Mouse (Mus musculus) neural tube, embryonic 11.5 days (tissue): ENCODE measurements around the gene Nfam1. TPM values are rescaled to one million over a fixed set of nuclear protein-coding genes. Genes with fewer than 3 reads are reported as not detected.

Source experiments
- ATAC-seq: fragments of 200-750 bp; cut with Nextera tagmentation; 2 replicates; pipeline ENCODE4 v1.8.0; 2017; ENCODE audit warnings: moderate number of reproducible peaks, mild to moderate bottlenecking, moderate TSS enrichment, moderate library complexity; ENCODE audit not compliant: insufficient read depth, low FRiP score, low TSS enrichment
- DNase-seq: peaks from one replicate; pipeline ENCODE4 v3.0.0-alpha.2; 2015; ENCODE audit warnings: low spot score
- H3K27ac ChIP-seq: fragments of 300-500 bp; sonication (generic); 2 replicates; pipeline ENCODE4 v1.5.1; 2014; ENCODE audit warnings: low read depth, mild to moderate bottlenecking, low read length
- H3K27me3 ChIP-seq: fragments of 300-500 bp; sonication (generic); 2 replicates; pipeline ENCODE4 v1.6.1; 2014; ENCODE audit warnings: mild to moderate bottlenecking, low read length, mixed read lengths; ENCODE audit not compliant: control insufficient read depth, insufficient read depth
- H3K36me3 ChIP-seq: fragments of 300-500 bp; sonication (generic); 2 replicates; pipeline ENCODE4 v1.6.1; 2014; ENCODE audit warnings: mild to moderate bottlenecking, low read length, moderate library complexity, mixed read lengths; ENCODE audit not compliant: control insufficient read depth, insufficient read depth
- H3K4me1 ChIP-seq: fragments of 300-500 bp; sonication (generic); 2 replicates; pipeline ENCODE4 v1.6.1; 2014; ENCODE audit warnings: low read length, mixed read lengths; ENCODE audit not compliant: control insufficient read depth, insufficient read depth
- H3K4me2 ChIP-seq: fragments of 300-500 bp; sonication (generic); 2 replicates; pipeline ENCODE4 v1.6.1; 2014; ENCODE audit warnings: low read depth, mild to moderate bottlenecking, moderate library complexity
- H3K4me3 ChIP-seq: fragments of 300-500 bp; sonication (generic); 2 replicates; pipeline ENCODE4 v1.5.1; 2014; ENCODE audit warnings: low read depth, low read length
- H3K9ac ChIP-seq: fragments of 300-500 bp; sonication (generic); 2 replicates; pipeline ENCODE4 v1.6.1; 2014; ENCODE audit warnings: mild to moderate bottlenecking, low read length
- H3K9me3 ChIP-seq: fragments of 300-500 bp; sonication (generic); 2 replicates; pipeline ENCODE4 v1.6.1; 2016; ENCODE audit warnings: low read length; ENCODE audit not compliant: control insufficient read depth
- WGBS: fragments of 180-500 bp; shearing (Covaris S2); extraction: QIAGEN DNeasy Blood & Tissue Kit; methylation state at CpG from one replicate; pipeline ENCODE4 v1.1.7; 2014; 5-methylcytosine and 5-hydroxymethylcytosine counted together
- polyA plus RNA-seq: library from polyadenylated mRNA; unstranded; fragments of >200 nt; fragmentation: Nextera tagmentation; extraction: Ambion mirVana; gene quantifications from 2 replicates; pipeline ENCODE4 v1.2.1, GENCODE M21; 2014

Gene Nfam1
- polyA plus RNA-seq, 1 experiment from 2014 or later: 3.0 TPM

- no peak overlapping the region for H3K9ac ChIP-seq
- DNase-seq (peak; percentile 70), ATAC-seq (peak; percentile 27; the same call in 1 of the 2 replicates)
- no peak overlapping the region for H3K27ac ChIP-seq
- peaks cover 21% of the 10 kb centered on the region for H3K4me1 ChIP-seq
- no peaks in the 10 kb centered on the region for H3K9me3 ChIP-seq
- H3K36me3 ChIP-seq: no peaks in the 10 kb centered on the region
- H3K4me2 ChIP-seq: peak overlapping the region; percentile 29; the same call in 1 of the 2 replicates
- peaks cover 4% of the 10 kb centered on the region; the same call in 1 of the 2 replicates for H3K27me3 ChIP-seq
- WGBS: 5% methylated on average over 17 of the region's 17 CpGs
- H3K4me3 ChIP-seq: no peak overlapping the region
These were observed 1.3 kb upstream of the Nfam1 start for GRCm38 (mm10) chr15:83034275-83034977.

- WGBS: 57% methylated on average over 4 of the region's 4 CpGs
- Histone ChIP-seq H3K4me2 (no peak overlapping the region), H3K27ac (no peak overlapping the region), H3K36me3 (no peaks in the 10 kb centered on the region), H3K4me3 (no peak overlapping the region), H3K27me3 (peaks cover 4% of the 10 kb centered on the region; the same call in 1 of the 2 replicates), H3K9ac (no peak overlapping the region), H3K4me1 (peaks cover 26% of the 10 kb centered on the region), H3K9me3 (no peaks in the 10 kb centered on the region)
- DNase-seq (no peak), ATAC-seq (no peak)
These were observed 2.2 kb downstream of the Nfam1 start for GRCm38 (mm10) chr15:83030884-83031283.

GRCm38 (mm10) chr15:83029725-83030718 is 3.1 kb downstream of the Nfam1 start:
- DNase-seq (peak; percentile 53), ATAC-seq (no peak)
- H3K27ac ChIP-seq: peak overlapping the region; percentile 67
- H3K27me3 ChIP-seq: peaks cover 4% of the 10 kb centered on the region; the same call in 1 of the 2 replicates
- WGBS: 39% methylated on average over 11 of the region's 11 CpGs
- peaks cover 34% of the 10 kb centered on the region for H3K4me1 ChIP-seq
- H3K36me3 ChIP-seq: no peaks in the 10 kb centered on the region
- H3K4me2 ChIP-seq: no peak overlapping the region
- no peaks in the 10 kb centered on the region for H3K9me3 ChIP-seq
- no peak overlapping the region for H3K4me3 ChIP-seq
- no peak overlapping the region for H3K9ac ChIP-seq

- H3K4me2 ChIP-seq: no peak overlapping the region
- no peaks in the 10 kb centered on the region for H3K36me3 ChIP-seq
- no peak overlapping the region for H3K4me3 ChIP-seq
- H3K4me1 ChIP-seq: peaks cover 22% of the 10 kb centered on the region
- H3K9ac ChIP-seq: no peak overlapping the region
- ATAC-seq (no peak), DNase-seq (peak; percentile 18)
- no peaks in the 10 kb centered on the region for H3K27me3 ChIP-seq
- H3K9me3 ChIP-seq: no peaks in the 10 kb centered on the region
- WGBS: 52% methylated on average over 8 of the region's 8 CpGs
- no peak overlapping the region for H3K27ac ChIP-seq
These were observed 7.0 kb downstream of the Nfam1 start for GRCm38 (mm10) chr15:83026129-83026528.

- Histone ChIP-seq H3K27me3 (no peaks in the 10 kb centered on the region), H3K27ac (0 out of 2 replicates have a peak overlapping the region, but pooled peaks have one; percentile 10), H3K4me1 (peaks cover 19% of the 10 kb centered on the region), H3K9ac (no peak overlapping the region), H3K4me3 (no peak overlapping the region), H3K9me3 (no peaks in the 10 kb centered on the region), H3K36me3 (no peaks in the 10 kb centered on the region), H3K4me2 (no peak overlapping the region)
- WGBS: 13% methylated on average over 25 of the region's 25 CpGs
- DNase-seq (peak; percentile 51), ATAC-seq (no peak)
These were observed 7.9 kb downstream of the Nfam1 start for GRCm38 (mm10) chr15:83025041-83025760.

GRCm38 (mm10) chr15:83022947-83023346 is 10.2 kb downstream of the Nfam1 start:
- H3K4me1 ChIP-seq: peaks cover 17% of the 10 kb centered on the region
- no peak for DNase-seq
- no peaks in the 10 kb centered on the region for H3K9me3 ChIP-seq
- 28% methylated on average over 8 of the region's 8 CpGs for WGBS
- no peak overlapping the region for H3K9ac ChIP-seq
- no peaks in the 10 kb centered on the region for H3K36me3 ChIP-seq
- H3K27me3 ChIP-seq: no peaks in the 10 kb centered on the region
- no peak for ATAC-seq
- H3K4me2 ChIP-seq: no peak overlapping the region
- H3K27ac ChIP-seq: no peak overlapping the region
- no peak overlapping the region for H3K4me3 ChIP-seq

- Histone ChIP-seq H3K27me3 (0 out of 2 replicates have a peak, but pooled peaks cover 2% of the 10 kb centered on the region), H3K9me3 (no peaks in the 10 kb centered on the region), H3K4me3 (no peak overlapping the region), H3K27ac (no peak overlapping the region), H3K4me2 (no peak overlapping the region), H3K4me1 (peaks cover 19% of the 10 kb centered on the region), H3K9ac (no peak overlapping the region; the same call in 1 of the 2 replicates), H3K36me3 (no peaks in the 10 kb centered on the region)
- peak; percentile 50 for DNase-seq
- 26% methylated on average over 15 of the region's 15 CpGs for WGBS
- 0 out of 2 replicates have a peak, but pooled peaks have one; percentile 27 for ATAC-seq
These were observed 22.0 kb downstream of the Nfam1 start for GRCm38 (mm10) chr15:83010990-83011664.

GRCm38 (mm10) chr15:83010423-83010822 is 22.7 kb downstream of the Nfam1 start:
- no peak overlapping the region for H3K27ac ChIP-seq
- H3K27me3 ChIP-seq: 0 out of 2 replicates have a peak, but pooled peaks cover 2% of the 10 kb centered on the region
- H3K9me3 ChIP-seq: no peaks in the 10 kb centered on the region
- peak; percentile 58 for DNase-seq
- WGBS: 9% methylated on average over 8 of the region's 8 CpGs
- H3K36me3 ChIP-seq: no peaks in the 10 kb centered on the region
- H3K9ac ChIP-seq: no peak overlapping the region
- H3K4me1 ChIP-seq: peaks cover 19% of the 10 kb centered on the region
- ATAC-seq: no peak
- no peak overlapping the region for H3K4me2 ChIP-seq
- H3K4me3 ChIP-seq: no peak overlapping the region
